Mouse (Mus musculus) G1E (cell line): Measurements from ENCODE around the gene Spi1.

Experiments used
- CTCF ChIP-seq: IDR thresholded peaks from 2 replicates; pipeline ENCODE4 v1.5.1; 2012; ENCODE audit warnings: low read depth, low read length, inconsistent platforms, mixed read lengths
- GATA1 ChIP-seq: IDR thresholded peaks from 2 replicates; pipeline ENCODE4 v1.6.1; 2012; ENCODE audit warnings: borderline replicate concordance, low read length, inconsistent platforms, mixed read lengths
- GATA2 ChIP-seq: IDR thresholded peaks from 2 replicates; pipeline ENCODE4 v1.6.1; 2012; ENCODE audit warnings: low read depth, low read length, inconsistent platforms, borderline replicate concordance
- POLR2AphosphoS5 ChIP-seq: IDR thresholded peaks from 2 replicates; pipeline ENCODE4 v1.6.1; 2012; ENCODE audit warnings: low read depth, low read length, inconsistent platforms; ENCODE audit not compliant: insufficient replicate concordance
- TAL1 ChIP-seq: conservative IDR thresholded peaks from 2 replicates; pipeline ENCODE4 v1.6.1; 2012; ENCODE audit warnings: low read depth, low read length, inconsistent platforms, mixed read lengths

DNA sequence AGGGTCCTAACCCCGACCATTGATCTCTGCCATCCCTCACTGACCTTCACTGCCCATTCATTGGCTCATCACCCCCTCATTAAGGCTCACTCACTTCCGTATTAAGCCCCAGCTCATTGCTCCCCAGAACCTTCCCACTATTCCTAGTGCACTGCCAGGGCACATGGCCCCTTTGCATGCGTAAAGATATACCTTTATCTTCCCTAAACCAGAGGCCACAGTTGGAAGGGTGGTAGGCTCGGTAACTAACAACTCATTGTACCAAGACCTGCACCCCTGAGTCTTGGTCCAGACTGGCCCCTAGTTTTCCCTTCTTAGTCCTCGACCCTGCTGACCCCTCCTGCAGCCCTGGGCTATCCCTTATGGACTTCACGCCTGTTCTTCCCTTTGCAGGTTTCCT is 31.7 kb downstream of the Spi1 start:
- TF ChIP-seq GATA1 (no peak), CTCF (no peak), TAL1 (no peak), POLR2AphosphoS5 (no peak), GATA2 (no peak)
